Mouse (Mus musculus) stomach, postnatal 0 days (tissue): Measurements from ENCODE around the gene Mical2. TPM values are rescaled to one million over a fixed set of nuclear protein-coding genes. Genes with fewer than 3 reads are reported as not detected.
A peak's percentile ranks its signal among the peaks of the same experiment; 100 is the strongest.

ENCODE experiments used
- ATAC-seq: fragments of 200-750 bp; cut with Nextera tagmentation; 2 replicates; pipeline ENCODE4 v1.8.0; 2017; ENCODE audit not compliant: low FRiP score, low TSS enrichment
- DNase-seq: peaks from one replicate; pipeline ENCODE4 v3.0.0-alpha.2; 2016; ENCODE audit warnings: low spot score
- H3K27ac ChIP-seq: fragments of 300-500 bp; sonication (generic); replicated peaks from 2 replicates; pipeline ENCODE4 v1.5.1; 2014; ENCODE audit warnings: mild to moderate bottlenecking, control low read depth
- H3K27me3 ChIP-seq: fragments of 300-500 bp; sonication (generic); 2 replicates; pipeline ENCODE4 v1.6.1; 2014; ENCODE audit warnings: low read length; ENCODE audit not compliant: control insufficient read depth, insufficient read depth
- H3K36me3 ChIP-seq: fragments of 300-500 bp; sonication (generic); 2 replicates; pipeline ENCODE4 v1.6.1; 2014; ENCODE audit warnings: low read length, mixed read lengths; ENCODE audit not compliant: control insufficient read depth, insufficient read depth
- H3K4me1 ChIP-seq: fragments of 300-500 bp; sonication (generic); replicated peaks from 2 replicates; pipeline ENCODE4 v1.6.1; 2014; ENCODE audit warnings: antibody characterized with exemption; ENCODE audit not compliant: control insufficient read depth, insufficient read depth
- H3K4me2 ChIP-seq: fragments of 300-500 bp; sonication (generic); replicated peaks from 2 replicates; pipeline ENCODE4 v1.6.1; 2014; ENCODE audit warnings: low read depth, mild to moderate bottlenecking, control low read depth, moderate library complexity
- H3K4me3 ChIP-seq: fragments of 300-500 bp; sonication (generic); 2 replicates; pipeline ENCODE4 v1.5.1; 2014; ENCODE audit warnings: low read depth, low read length, control low read depth
- H3K9ac ChIP-seq: fragments of 300-500 bp; sonication (generic); 2 replicates; pipeline ENCODE4 v1.6.1; 2014; ENCODE audit warnings: mild to moderate bottlenecking, low read length, control low read depth, mixed read lengths
- H3K9me3 ChIP-seq: fragments of 300-500 bp; sonication (generic); 2 replicates; pipeline ENCODE4 v1.6.1; 2016; ENCODE audit warnings: low read length; ENCODE audit not compliant: control insufficient read depth
- CTCF ChIP-seq: IDR thresholded peaks from 2 replicates; pipeline ENCODE4 v1.5.1; 2016; ENCODE audit warnings: antibody characterized with exemption, low read depth, mild to moderate bottlenecking, moderate library complexity
- EP300 ChIP-seq: optimal IDR thresholded peaks from 2 replicates; pipeline ENCODE3; 2016; ENCODE audit warnings: antibody characterized with exemption
- WGBS: fragments of 180-500 bp; shearing (Covaris S2); extraction: QIAGEN DNeasy Blood & Tissue Kit; methylation state at CpG from one replicate; pipeline ENCODE4 v1.1.7; 2014; 5-methylcytosine and 5-hydroxymethylcytosine counted together
- polyA plus RNA-seq: library from polyadenylated mRNA; unstranded; fragments of >200 nt; fragmentation: Nextera tagmentation; extraction: Ambion mirVana; gene quantifications from 2 replicates; pipeline ENCODE4 v1.2.1, GENCODE M21; 2015

The Mical2 gene
- polyA plus RNA-seq, 1 experiment from 2014 or later = 8.4 TPM

- TF ChIP-seq EP300 (no peak), CTCF (no peak)
- 58% methylated on average over 3 of the region's 3 CpGs for WGBS
- no peak overlapping the region for H3K4me3 ChIP-seq
- H3K9me3 ChIP-seq = no peaks in the 10 kb centered on the region
- DNase-seq (peak; percentile 50), ATAC-seq (peak; percentile 88)
- no peaks in the 10 kb centered on the region for H3K36me3 ChIP-seq
- H3K4me2 ChIP-seq = no peak overlapping the region
- H3K27me3 ChIP-seq = no peaks in the 10 kb centered on the region
- H3K27ac ChIP-seq = peak overlapping the region; percentile 35; the same call in 1 of the 2 replicates
- no peaks in the 10 kb centered on the region for H3K4me1 ChIP-seq
- no peak overlapping the region for H3K9ac ChIP-seq
Measured at GRCm38 (mm10) chr7:112365864-112366263, 140.2 kb downstream of the Mical2 start.

GRCm38 (mm10) chr7:112369046-112369445 lies 143.4 kb downstream of the Mical2 start:
- peak; percentile 90 for DNase-seq
- Histone ChIP-seq H3K4me3 (no peak overlapping the region), H3K9me3 (no peaks in the 10 kb centered on the region), H3K27ac (no peak overlapping the region), H3K27me3 (no peaks in the 10 kb centered on the region), H3K36me3 (no peaks in the 10 kb centered on the region), H3K9ac (no peak overlapping the region), H3K4me2 (no peak overlapping the region), H3K4me1 (no peaks in the 10 kb centered on the region)
- TF ChIP-seq EP300 = no peak
- peak; percentile 97 for TF ChIP-seq CTCF
- WGBS = 35% methylated on average over 2 of the region's 2 CpGs
- peak; percentile 60 for ATAC-seq

GRCm38 (mm10) chr7:112369977-112370376 lies 144.3 kb downstream of the Mical2 start:
- no peak overlapping the region for H3K4me2 ChIP-seq
- no peaks in the 10 kb centered on the region for H3K4me1 ChIP-seq
- no peak overlapping the region for H3K9ac ChIP-seq
- no peaks in the 10 kb centered on the region for H3K36me3 ChIP-seq
- ATAC-seq (no peak), DNase-seq (no peak)
- no peak for TF ChIP-seq CTCF
- no peak for TF ChIP-seq EP300
- no peaks in the 10 kb centered on the region for H3K27me3 ChIP-seq
- WGBS = 75% methylated on average over 3 of the region's 3 CpGs
- no peaks in the 10 kb centered on the region for H3K9me3 ChIP-seq
- no peak overlapping the region for H3K4me3 ChIP-seq
- H3K27ac ChIP-seq = peak overlapping the region; percentile 31; the same call in 1 of the 2 replicates

- Histone ChIP-seq H3K36me3 (no peaks in the 10 kb centered on the region), H3K27me3 (no peaks in the 10 kb centered on the region), H3K4me1 (no peaks in the 10 kb centered on the region), H3K9ac (no peak overlapping the region), H3K9me3 (no peaks in the 10 kb centered on the region), H3K4me2 (no peak overlapping the region), H3K4me3 (no peak overlapping the region), H3K27ac (no peak overlapping the region)
- DNase-seq (no peak), ATAC-seq (no peak)
- TF ChIP-seq CTCF (no peak), EP300 (no peak)
- 75% methylated on average over 2 of the region's 2 CpGs for WGBS
Measured at GRCm38 (mm10) chr7:112371387-112371786, 145.7 kb downstream of the Mical2 start.

GRCm38 (mm10) chr7:112374035-112374434 lies 148.4 kb downstream of the Mical2 start:
- no peaks in the 10 kb centered on the region for H3K36me3 ChIP-seq
- peak; percentile 58 for ATAC-seq
- no peaks in the 10 kb centered on the region for H3K27me3 ChIP-seq
- no peak overlapping the region for H3K9ac ChIP-seq
- H3K9me3 ChIP-seq = no peaks in the 10 kb centered on the region
- 68% methylated on average over 5 of the region's 5 CpGs for WGBS
- TF ChIP-seq CTCF = no peak
- TF ChIP-seq EP300 = no peak
- H3K4me2 ChIP-seq = no peak overlapping the region
- DNase-seq = peak; percentile 58
- H3K4me1 ChIP-seq = no peaks in the 10 kb centered on the region
- no peak overlapping the region for H3K4me3 ChIP-seq
- H3K27ac ChIP-seq = peak overlapping the region; percentile 25; the same call in 1 of the 2 replicates

- no peaks in the 10 kb centered on the region for H3K36me3 ChIP-seq
- WGBS = 68% methylated on average over 9 of the region's 9 CpGs
- no peaks in the 10 kb centered on the region for H3K9me3 ChIP-seq
- H3K9ac ChIP-seq = no peak overlapping the region
- H3K4me1 ChIP-seq = no peaks in the 10 kb centered on the region
- DNase-seq = no peak
- TF ChIP-seq CTCF = no peak
- no peak for TF ChIP-seq EP300
- H3K4me2 ChIP-seq = no peak overlapping the region
- H3K27me3 ChIP-seq = no peaks in the 10 kb centered on the region
- peak overlapping the region; percentile 53 for H3K27ac ChIP-seq
- ATAC-seq = no peak
- no peak overlapping the region for H3K4me3 ChIP-seq
Measured at GRCm38 (mm10) chr7:112375062-112375461, 149.4 kb downstream of the Mical2 start.
